Mouse (Mus musculus) lung, adult 18-20 months (tissue): ENCODE results near the gene Drc7.
A peak's percentile ranks its signal among the peaks of the same experiment; 100 is the strongest.
"Not testable (repeated sequence)": the region's sequence is repeated elsewhere in the genome, so short reads cannot be mapped to it uniquely, and the experiment has no call there.

Experiments
- DNase-seq, 2 experiments: peaks; one replicate each; pipeline ENCODE4 v3.0.0; 2022; ENCODE audit warnings: mixed read lengths in 2 of 2

The Drc7 gene

GRCm38 (mm10) chr8:95054927-95055510, at the start of gene Drc7:
Drc7 (plus strand) TSS chr8:95055103.
- DNase-seq = peak; percentile 27 to 44

GRCm38 (mm10) chr8:95012442-95012919, 42.4 kb upstream of the Drc7 start:
- no peak for DNase-seq

GRCm38 (mm10) chr8:95015866-95016265, 39.0 kb upstream of the Drc7 start:
- DNase-seq = no peak

GRCm38 (mm10) chr8:95016684-95017083, 38.2 kb upstream of the Drc7 start:
- DNase-seq = no peak

GRCm38 (mm10) chr8:95017451-95017850, 37.5 kb upstream of the Drc7 start, which contains the start of gene Adgrg3:
Adgrg3 (plus strand) TSS chr8:95017692.
- no peak for DNase-seq

- no peak for DNase-seq
Observed at GRCm38 (mm10) chr8:95017969-95018635, 36.8 kb upstream of the Drc7 start.

- DNase-seq = peak; percentile 30 to 44
Observed at GRCm38 (mm10) chr8:95020293-95020777, 34.6 kb upstream of the Drc7 start.

GRCm38 (mm10) chr8:95020821-95021220, 34.1 kb upstream of the Drc7 start:
- no peak for DNase-seq

GRCm38 (mm10) chr8:95023201-95023600, 31.7 kb upstream of the Drc7 start:
- DNase-seq = no peak

- no peak for DNase-seq
Observed at GRCm38 (mm10) chr8:95024387-95024786, 30.5 kb upstream of the Drc7 start.

- no peak for DNase-seq
Observed at GRCm38 (mm10) chr8:95025421-95025820, 29.5 kb upstream of the Drc7 start.

GRCm38 (mm10) chr8:95028391-95028790, 26.5 kb upstream of the Drc7 start:
- not testable (repeated sequence) for DNase-seq

GRCm38 (mm10) chr8:95037106-95037925, 17.6 kb upstream of the Drc7 start:
- DNase-seq = peak; percentile 44 to 51

GRCm38 (mm10) chr8:95041883-95042784, 12.8 kb upstream of the Drc7 start:
- DNase-seq = no peak

- no peak for DNase-seq
Observed at GRCm38 (mm10) chr8:95044811-95045210, 10.1 kb upstream of the Drc7 start.

GRCm38 (mm10) chr8:95046982-95047381, 7.9 kb upstream of the Drc7 start:
- DNase-seq = no peak

GRCm38 (mm10) chr8:95047884-95048680, 6.8 kb upstream of the Drc7 start:
- no peak for DNase-seq

- DNase-seq = no peak
Observed at GRCm38 (mm10) chr8:95049636-95050035, 5.3 kb upstream of the Drc7 start.

- no peak for DNase-seq
Observed at GRCm38 (mm10) chr8:95054438-95054837, 465 bp upstream of the Drc7 start.

GRCm38 (mm10) chr8:95056414-95056813, 1.5 kb downstream of the Drc7 start:
- no peak for DNase-seq

- no peak for DNase-seq
Observed at GRCm38 (mm10) chr8:95058661-95059060, 3.8 kb downstream of the Drc7 start.
